In genomic region chr9:47652936-47653335, GRCm38 (mm10) we compare ENCODE assay signal across 22 mouse cellular contexts.
"Had no signal": no experiment of that assay in that cellular context is flagged by ENCODE, and none has a peak within 500 bp of the region (broad histone marks: within the 10 kb centered on the region; RNA-seq: fewer than 3 reads in every experiment).

No protein-coding gene starts in this region.

- H3K27ac ChIP-seq: kidney, embryonic 15.5 days; limb, embryonic 10.5 days; limb, embryonic 13.5 days; liver, embryonic 12.5 days; liver, embryonic 15.5 days; midbrain, embryonic 12.5 days; neural tube, embryonic 13.5 days; stomach, embryonic 15.5 days had no signal

- H3K4me1 ChIP-seq: liver, embryonic 12.5 days; liver, embryonic 15.5 days; stomach, embryonic 15.5 days had no signal

- H3K4me3 ChIP-seq: kidney, embryonic 15.5 days; limb, embryonic 10.5 days; limb, embryonic 13.5 days; liver, embryonic 12.5 days; liver, embryonic 15.5 days; midbrain, embryonic 12.5 days; myocyte; neural tube, embryonic 13.5 days; stomach, embryonic 15.5 days had no signal

- H3K27me3 ChIP-seq: kidney, embryonic 15.5 days; limb, embryonic 13.5 days; liver, embryonic 12.5 days; liver, embryonic 15.5 days; midbrain, embryonic 12.5 days; neural tube, embryonic 13.5 days; stomach, embryonic 15.5 days had no signal

- H3K36me3 ChIP-seq: kidney, embryonic 15.5 days; limb, embryonic 10.5 days; limb, embryonic 13.5 days; liver, embryonic 12.5 days; liver, embryonic 15.5 days; midbrain, embryonic 12.5 days; neural tube, embryonic 13.5 days; stomach, embryonic 15.5 days had no signal

- DNase-seq: kidney, adult 11 months; kidney, adult 8-10 months; kidney, postnatal 10 days; kidney, postnatal 36 days; liver; lung, adult 18-20 months; lung, postnatal 4 days; retina, postnatal 1 day; right cerebral cortex, postnatal 25 days; spleen, adult 18-20 months; thymus, postnatal 36 days had no signal

- ATAC-seq: liver, embryonic 12.5 days; lung, postnatal 0 days; midbrain, embryonic 16.5 days had no signal

- H3K4me2 ChIP-seq: kidney, embryonic 15.5 days; limb, embryonic 13.5 days; liver, embryonic 12.5 days; liver, embryonic 15.5 days; midbrain, embryonic 12.5 days; neural tube, embryonic 13.5 days; stomach, embryonic 15.5 days had no signal

- H3K9ac ChIP-seq: kidney, embryonic 15.5 days; limb, embryonic 13.5 days; liver, embryonic 12.5 days; liver, embryonic 15.5 days; midbrain, embryonic 12.5 days; neural tube, embryonic 13.5 days; stomach, embryonic 15.5 days had no signal

- H3K9me3 ChIP-seq: kidney, embryonic 15.5 days; limb, embryonic 10.5 days; limb, embryonic 13.5 days; liver, embryonic 12.5 days; liver, embryonic 15.5 days; midbrain, embryonic 12.5 days; neural tube, embryonic 13.5 days; stomach, embryonic 15.5 days had no signal
